Mouse (Mus musculus) mouse embryonic stem cell (cell line): ENCODE measurements around the gene Gm45140.

Experiments used
- in situ Hi-C, 2 experiments: fragments of 300-500 bp; cut with MboI; formaldehyde crosslinking; loops; 1 replicate in 1 of 2; 3 replicates in 1 of 2; pipeline ENCODE4 v1.14.3; 2019 to 2020; ENCODE audit warnings: low sequenced_read_pairs in 2 of 2, low pct_unique_long_range_greater_than_20kb in 1 of 2, mixed read lengths in 1 of 2; ENCODE audit not compliant: unreplicated experiment in 1 of 2

Gm45140 gene

GRCm38 (mm10) chr6:87850155-87850899 lies 14.7 kb upstream of the Gm45140 start:
- in situ Hi-C loops, result no loop called here

- in situ Hi-C loops, result no loop called here
These were observed 14.2 kb upstream of the Gm45140 start for GRCm38 (mm10) chr6:87849780-87850154.

GRCm38 (mm10) chr6:87846813-87847212 lies 11.2 kb upstream of the Gm45140 start:
- in situ Hi-C loops, result no loop called here

- in situ Hi-C loops, result no loop called here
These were observed 9.6 kb upstream of the Gm45140 start for GRCm38 (mm10) chr6:87845031-87845695.

GRCm38 (mm10) chr6:87842254-87842653 lies 6.7 kb upstream of the Gm45140 start:
- in situ Hi-C loops, result no loop called here

GRCm38 (mm10) chr6:87841635-87842034 lies 6.0 kb upstream of the Gm45140 start:
- in situ Hi-C loops, result no loop called here

- in situ Hi-C loops, result no loop called here
These were observed 4.3 kb upstream of the Gm45140 start for GRCm38 (mm10) chr6:87839797-87840341.

- in situ Hi-C loops, result no loop called here
These were observed 3.1 kb upstream of the Gm45140 start, which contains the start of gene Isy1 for GRCm38 (mm10) chr6:87838551-87839197. Isy1 (minus strand) TSS chr6:87838798.

GRCm38 (mm10) chr6:87820366-87820765 lies 15.2 kb downstream of the Gm45140 start:
- in situ Hi-C loops, result no loop called here

- in situ Hi-C loops, result no loop called here
These were observed 21.1 kb downstream of the Gm45140 start for GRCm38 (mm10) chr6:87814486-87814885.

- in situ Hi-C loops, result no loop called here
These were observed 22.9 kb downstream of the Gm45140 start for GRCm38 (mm10) chr6:87812656-87813055.

- in situ Hi-C loops, result no loop called here
These were observed 23.8 kb downstream of the Gm45140 start, which contains the start of gene Rab43 for GRCm38 (mm10) chr6:87811675-87812338. Rab43 (minus strand) TSS chr6:87812164.

GRCm38 (mm10) chr6:87810713-87811669 lies 24.6 kb downstream of the Gm45140 start:
- in situ Hi-C loops, result no loop called here

- in situ Hi-C loops, result no loop called here
These were observed 25.3 kb downstream of the Gm45140 start for GRCm38 (mm10) chr6:87810311-87810710.

GRCm38 (mm10) chr6:87809651-87810161 lies 25.9 kb downstream of the Gm45140 start:
- in situ Hi-C loops, result no loop called here

GRCm38 (mm10) chr6:87809144-87809543 lies 26.5 kb downstream of the Gm45140 start:
- in situ Hi-C loops, result no loop called here

- in situ Hi-C loops, result no loop called here
These were observed 27.1 kb downstream of the Gm45140 start for GRCm38 (mm10) chr6:87808521-87808920.
